Mouse (Mus musculus): ENCODE results near the gene Gm20388. TPM values are rescaled to one million over a fixed set of nuclear protein-coding genes. Genes with fewer than 3 reads are reported as not detected.

Gene Gm20388
- total RNA-seq, 2 experiments from 2014 or later = 12.7 TPM; not detected in 1

- peak in 1 of 2 experiments; percentile 17 for DNase-seq
Measured at GRCm38 (mm10) chr8:122229819-122230711, 2319.4 kb downstream of the Gm20388 start.

- DNase-seq = peak; percentile 80 to 82
Measured at GRCm38 (mm10) chr8:122230712-122231337, 2320.2 kb downstream of the Gm20388 start.

GRCm38 (mm10) chr8:122234055-122234454, 2323.4 kb downstream of the Gm20388 start:
- peak; percentile 50 to 52 for DNase-seq

GRCm38 (mm10) chr8:122236521-122236920, 2325.9 kb downstream of the Gm20388 start:
- no peak for DNase-seq

GRCm38 (mm10) chr8:122238225-122238624, 2327.6 kb downstream of the Gm20388 start:
- no peak for DNase-seq

- no peak for DNase-seq
Measured at GRCm38 (mm10) chr8:122238731-122239130, 2328.1 kb downstream of the Gm20388 start.

- no peak for DNase-seq
Measured at GRCm38 (mm10) chr8:122240241-122241026, 2329.8 kb downstream of the Gm20388 start.

GRCm38 (mm10) chr8:122243310-122243709, 2332.7 kb downstream of the Gm20388 start:
- DNase-seq = no peak

GRCm38 (mm10) chr8:122245161-122245560, 2334.5 kb downstream of the Gm20388 start:
- DNase-seq = no peak

GRCm38 (mm10) chr8:122246257-122247211, 2335.9 kb downstream of the Gm20388 start:
- no peak for DNase-seq

- DNase-seq = no peak
Measured at GRCm38 (mm10) chr8:122251739-122252138, 2341.1 kb downstream of the Gm20388 start.

GRCm38 (mm10) chr8:122252366-122252765, 2341.7 kb downstream of the Gm20388 start:
- no peak for DNase-seq

- DNase-seq = peak; percentile 63 to 73
Measured at GRCm38 (mm10) chr8:122259351-122259750, 2348.7 kb downstream of the Gm20388 start.

- DNase-seq = no peak
Measured at GRCm38 (mm10) chr8:122260755-122261154, 2350.1 kb downstream of the Gm20388 start.

GRCm38 (mm10) chr8:122262835-122263234, 2352.2 kb downstream of the Gm20388 start:
- DNase-seq = no peak

- DNase-seq = peak in 1 of 2 experiments; percentile 53
Measured at GRCm38 (mm10) chr8:122264243-122264642, 2353.6 kb downstream of the Gm20388 start.

- DNase-seq = no peak
Measured at GRCm38 (mm10) chr8:122265522-122265921, 2354.9 kb downstream of the Gm20388 start.

GRCm38 (mm10) chr8:122266867-122267266, 2356.2 kb downstream of the Gm20388 start:
- DNase-seq = no peak

- no peak for DNase-seq
Measured at GRCm38 (mm10) chr8:122268861-122269260, 2358.2 kb downstream of the Gm20388 start.

GRCm38 (mm10) chr8:122269404-122269803, 2358.8 kb downstream of the Gm20388 start:
- peak; percentile 82 to 83 for DNase-seq

GRCm38 (mm10) chr8:122270555-122270954, 2359.9 kb downstream of the Gm20388 start:
- no peak for DNase-seq
